Mouse (Mus musculus) E14TG2a.4 (cell line): ENCODE measurements at regions not wholly inside any gene's neighbourhood (a gene's known extent, or its start where the extent isn't known, plus 50 kb on each side); places are given as distances from the start of the nearest gene placed in this dataset.

Experiments used
- CTCF ChIP-seq: conservative IDR thresholded peaks from 2 replicates; pipeline ENCODE4 v1.5.1; 2014; ENCODE audit warnings: low read length
- NANOG ChIP-seq: IDR thresholded peaks from 2 replicates; pipeline ENCODE4 v1.6.1; 2014; ENCODE audit warnings: borderline replicate concordance, low read length, mixed read lengths

GRCm38 (mm10) chr14:17087828-17088227 lies 268.9 kb upstream of the Rarb start:
- TF ChIP-seq CTCF (no peak), NANOG (no peak)
